Mouse (Mus musculus): ENCODE data around the gene Rps21.

The Rps21 gene

GRCm38 (mm10) chr2:180224647-180225043 is 32.5 kb upstream of the Rps21 start:
- CTCF ChIA-PET, result interaction anchor here in 3 of 4 experiments (0.6 to 9.3 kb wide), 13 partner anchors 8 to 1495 kb away, joined by 3 to 102 read pairs (median 4); no protein-coding TSS in a partner anchor
- POLR2A ChIA-PET, result interaction anchor here (0.6 to 32.9 kb wide), 32 partner anchors 4 to 689 kb away, joined by 3 to 743 read pairs (median 6); partner anchors contain the start of genes Rps21 (in 4 of the 4), Adrm1 (in 2 of the 4), Lama5 (in 1 of the 4) and Lsm14b (in 1 of the 4)

- ChIA-PET CTCF (interaction anchor here in 3 of 4 experiments (0.6 to 9.3 kb wide), 10 partner anchors 8 to 443 kb away, joined by 3 to 102 read pairs (median 4); no protein-coding TSS in a partner anchor), POLR2A (interaction anchor here (0.6 to 32.9 kb wide), 33 partner anchors 3 to 690 kb away, joined by 3 to 743 read pairs (median 6); partner anchors contain the start of genes Rps21 (in 4 of the 4), Adrm1 (in 2 of the 4), Lama5 (in 1 of the 4) and Lsm14b (in 1 of the 4))
Measured at GRCm38 (mm10) chr2:180225044-180225761, 32.0 kb upstream of the Rps21 start.

DNA sequence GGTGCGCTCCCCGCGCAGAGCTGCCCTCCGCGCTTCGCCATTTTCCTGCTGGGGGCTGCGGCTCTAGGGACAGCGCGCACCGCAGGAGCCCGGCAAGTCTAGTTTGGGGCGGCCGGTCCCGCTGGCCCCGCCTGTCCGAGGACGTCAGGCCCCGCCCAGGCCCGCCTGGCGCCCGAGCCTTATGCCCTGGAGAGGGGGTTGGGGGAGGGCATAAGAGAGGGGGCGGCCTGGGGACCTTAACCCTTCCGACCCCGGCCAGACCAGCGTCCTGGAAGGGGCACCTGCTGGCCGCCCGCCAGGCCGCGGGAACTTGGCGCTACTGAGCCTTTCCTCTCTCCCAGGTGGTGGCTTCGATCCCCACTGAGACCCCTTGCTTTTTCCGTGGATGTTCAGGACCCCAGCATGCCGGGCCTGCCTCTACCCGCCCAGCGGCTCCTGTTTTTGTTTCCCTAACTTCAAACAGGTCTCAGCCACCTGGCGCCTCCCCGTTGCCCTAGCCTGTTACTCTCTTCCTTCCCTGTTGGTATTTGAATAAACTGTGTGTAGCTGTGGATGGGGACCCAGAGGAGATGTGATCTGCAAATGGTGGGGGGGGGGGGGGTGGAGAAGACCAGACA is 31.3 kb upstream of the Rps21 start, which contains the start of gene Lama5:
Lama5 (minus strand) TSS at position 98 of the 617 bp plus-strand sequence.
- POLR2A ChIA-PET, result interaction anchor here (0.9 to 32.9 kb wide), 26 partner anchors 2 to 232 kb away, joined by 3 to 743 read pairs (median 8); partner anchors contain the start of genes Rps21 (in 4 of the 4), Adrm1 (in 2 of the 4), Lama5 (in 1 of the 4) and Lsm14b (in 1 of the 4)
- CTCF ChIA-PET, result interaction anchor here in 3 of 4 experiments (1.0 to 9.3 kb wide), 8 partner anchors 9 to 25 kb away, joined by 3 to 102 read pairs (median 16); no protein-coding TSS in a partner anchor

DNA sequence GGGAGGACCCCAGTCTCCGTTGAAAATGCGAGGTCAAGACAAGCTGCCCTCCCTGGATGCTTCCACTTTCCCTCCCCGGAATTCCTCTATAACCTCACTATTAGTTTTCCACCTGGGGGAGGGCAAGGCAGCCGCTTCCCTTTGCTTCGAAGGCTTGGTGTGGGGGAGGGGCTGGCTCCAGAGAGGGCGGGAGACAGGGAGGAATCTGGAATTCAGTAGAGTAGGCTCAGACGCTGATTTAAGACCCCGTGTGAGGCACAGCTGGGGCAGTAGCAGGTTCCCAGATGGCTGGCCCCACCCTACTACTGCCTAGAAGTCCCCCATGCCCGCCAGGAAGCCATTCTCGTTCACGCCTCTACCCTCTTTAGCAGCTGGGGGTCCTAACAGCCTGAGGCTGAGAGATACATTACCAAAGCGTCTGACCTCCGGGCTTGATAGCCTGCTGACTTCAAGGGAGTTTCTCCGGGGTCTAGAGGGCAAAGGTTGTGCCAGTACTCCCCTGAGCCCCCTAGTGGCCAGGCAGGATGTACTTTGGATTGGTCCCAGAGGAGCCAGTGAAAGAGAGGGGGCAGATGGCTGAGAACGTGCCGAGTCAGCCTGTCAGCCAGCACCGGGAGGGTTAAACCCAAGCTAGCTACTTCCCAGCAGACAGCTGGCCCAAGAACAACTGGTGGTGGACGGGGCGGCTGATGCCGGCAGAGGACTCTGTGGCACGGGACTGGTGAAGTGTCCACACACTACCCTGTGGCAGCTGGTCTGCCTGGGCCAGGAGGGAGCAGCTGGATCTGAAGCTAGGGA is 29.7 kb upstream of the Rps21 start:
- CTCF ChIA-PET, result interaction anchor here (0.6 to 9.3 kb wide), 26 partner anchors 8 to 736 kb away, joined by 3 to 102 read pairs (median 4); partner anchors contain the start of gene Rps21 (in 1 of the 4)

DNA sequence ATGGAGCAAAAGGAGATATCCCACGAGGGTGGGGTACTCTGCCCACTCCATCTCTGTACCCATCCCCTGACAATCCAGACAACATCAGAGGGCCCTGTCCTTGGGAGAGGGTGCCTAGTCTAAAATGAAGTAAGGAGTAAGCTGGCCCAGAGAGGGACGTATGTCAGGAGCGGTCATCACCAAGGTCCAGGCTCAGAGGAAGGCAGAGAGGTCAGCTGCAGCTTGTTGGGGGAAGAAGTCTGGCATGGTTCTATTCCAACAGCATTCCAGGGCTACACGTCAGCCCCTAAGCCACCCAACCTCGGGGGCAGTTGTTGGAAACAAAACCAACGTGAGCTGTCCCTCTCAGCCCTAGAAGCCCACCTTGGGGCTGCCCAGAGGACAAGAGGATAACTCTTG is 29.1 kb upstream of the Rps21 start:
- CTCF ChIA-PET, result interaction anchor here (0.6 to 9.3 kb wide), 21 partner anchors 8 to 736 kb away, joined by 3 to 102 read pairs (median 4); partner anchors contain the start of gene Rps21 (in 1 of the 4)
- POLR2A ChIA-PET, result interaction anchor here (0.6 to 32.9 kb wide), 30 partner anchors 0 to 1337 kb away, joined by 3 to 743 read pairs (median 6); partner anchors contain the start of genes Rps21 (in 3 of the 4), Adrm1 (in 1 of the 4), Cables2 (in 1 of the 4) and Dido1 (in 1 of the 4)

More for the DNA sequence above, 29.7 kb upstream of the Rps21 start:
- POLR2A ChIA-PET, result interaction anchor here (0.6 to 32.9 kb wide), 33 partner anchors 1 to 230 kb away, joined by 3 to 743 read pairs (median 5); partner anchors contain the start of genes Rps21 (in 3 of the 4), Adrm1 (in 2 of the 4), Cables2 (in 1 of the 4) and Lama5 (in 1 of the 4)

- ChIA-PET CTCF (interaction anchor here (0.8 to 9.3 kb wide), 20 partner anchors 8 to 691 kb away, joined by 3 to 102 read pairs (median 6); partner anchors contain the start of gene Rps21 (in 1 of the 4)), POLR2A (interaction anchor here (0.5 to 32.9 kb wide), 27 partner anchors 0 to 1337 kb away, joined by 3 to 743 read pairs (median 7); partner anchors contain the start of genes Rps21 (in 3 of the 4), Adrm1 (in 1 of the 4), Cables2 (in 1 of the 4) and Dido1 (in 1 of the 4))
Measured at GRCm38 (mm10) chr2:180228592-180228991, 28.6 kb upstream of the Rps21 start.

DNA sequence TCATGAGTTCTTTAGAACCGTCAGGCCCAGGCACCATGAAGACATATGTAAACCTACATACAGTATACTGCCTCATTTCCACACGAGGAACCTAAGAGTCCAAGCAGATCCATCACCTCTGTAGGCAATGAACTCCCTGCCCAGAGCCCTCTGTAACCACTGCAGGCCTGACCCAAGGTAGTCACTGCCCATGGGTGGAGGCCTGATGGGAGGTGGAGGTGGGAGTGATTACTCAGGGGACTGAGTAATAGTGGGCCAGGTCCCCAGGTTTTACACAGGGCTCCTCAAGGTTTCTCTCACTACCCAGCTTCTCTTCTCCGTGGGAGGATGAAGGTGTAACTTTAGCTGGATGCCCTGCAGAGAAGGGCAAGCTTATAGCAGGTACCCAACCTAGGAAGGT is 28.0 kb upstream of the Rps21 start:
- ChIA-PET POLR2A (interaction anchor here (0.5 to 32.9 kb wide), 25 partner anchors 1 to 480 kb away, joined by 3 to 743 read pairs (median 7); partner anchors contain the start of genes Rps21 (in 3 of the 4), Cables2 (in 1 of the 4), Dido1 (in 1 of the 4) and Gid8 (in 1 of the 4)), CTCF (interaction anchor here (0.7 to 9.3 kb wide), 10 partner anchors 7 to 115 kb away, joined by 3 to 102 read pairs (median 8); partner anchors contain the start of gene Rps21 (in 1 of the 4))

GRCm38 (mm10) chr2:180230482-180230881 is 26.7 kb upstream of the Rps21 start:
- CTCF ChIA-PET, result interaction anchor here in 3 of 4 experiments (0.6 to 1.2 kb wide), 4 partner anchors 60 to 632 kb away, joined by 3 to 6 read pairs (median 4); no protein-coding TSS in a partner anchor

GRCm38 (mm10) chr2:180233101-180233904 is 23.9 kb upstream of the Rps21 start:
- POLR2A ChIA-PET, result interaction anchor here in 3 of 4 experiments (0.7 to 24.4 kb wide), 19 partner anchors 8 to 248 kb away, joined by 3 to 743 read pairs (median 23); partner anchors contain the start of genes Lama5 (in 3 of the 3), Rps21 (in 3 of the 3) and Cables2 (in 1 of the 3)
- CTCF ChIA-PET, result interaction anchor here in 2 of 4 experiments (0.6 to 2.5 kb wide), 4 partner anchors 13 to 1818 kb away, joined by 3 to 8 read pairs (median 5); no protein-coding TSS in a partner anchor

More at GRCm38 (mm10) chr2:180230482-180230881, 26.7 kb upstream of the Rps21 start:
- POLR2A ChIA-PET, result interaction anchor here in 3 of 4 experiments (0.7 to 25.4 kb wide), 8 partner anchors 17 to 238 kb away, joined by 3 to 743 read pairs (median 161); partner anchors contain the start of genes Rps21 (in 2 of the 3) and Lama5 (in 1 of the 3)

- ChIA-PET POLR2A (interaction anchor here in 3 of 4 experiments (0.6 to 24.4 kb wide), 45 partner anchors 9 to 1009 kb away, joined by 3 to 743 read pairs (median 6); partner anchors contain the start of genes Lama5 (in 3 of the 3), Rps21 (in 3 of the 3), Mtg2 (in 2 of the 3) and Cables2 (in 1 of the 3)), CTCF (interaction anchor here (0.6 to 3.7 kb wide), 19 partner anchors 8 to 183 kb away, joined by 3 to 23 read pairs (median 5); partner anchors contain the start of gene Lama5 (in 2 of the 4))
Measured at GRCm38 (mm10) chr2:180234353-180234752, 22.8 kb upstream of the Rps21 start.

GRCm38 (mm10) chr2:180234980-180235379 is 22.2 kb upstream of the Rps21 start:
- ChIA-PET POLR2A (interaction anchor here (0.6 to 24.4 kb wide), 51 partner anchors 8 to 492 kb away, joined by 3 to 743 read pairs (median 6); partner anchors contain the start of genes Lama5 (in 3 of the 4), Rps21 (in 3 of the 4), Cables2 (in 2 of the 4) and Lsm14b (in 1 of the 4)), CTCF (interaction anchor here (0.8 to 3.9 kb wide), 19 partner anchors 9 to 184 kb away, joined by 3 to 23 read pairs (median 5); partner anchors contain the start of genes Lama5 (in 2 of the 4) and Rps21 (in 1 of the 4))

DNA sequence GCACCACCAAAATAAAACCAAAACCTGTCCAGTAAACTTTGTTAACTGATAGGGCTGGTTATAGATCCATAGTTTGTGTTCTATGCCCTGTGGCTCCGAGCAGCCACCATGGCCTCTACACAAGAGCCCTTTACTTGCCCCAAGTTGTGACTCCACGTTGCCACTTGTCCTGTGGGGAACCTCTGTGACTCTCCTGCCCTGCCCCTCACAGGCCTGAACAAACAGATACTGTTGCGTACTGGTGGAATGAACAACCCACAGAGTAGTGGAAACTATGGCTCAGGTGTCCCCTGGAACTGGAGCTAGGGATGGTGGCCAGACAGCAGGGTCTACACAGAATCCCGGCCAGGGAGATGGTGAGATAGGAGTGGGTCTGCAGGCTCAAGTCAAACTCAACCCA is 21.4 kb upstream of the Rps21 start:
- CTCF ChIA-PET, result interaction anchor here (0.7 to 3.9 kb wide), 17 partner anchors 8 to 184 kb away, joined by 3 to 23 read pairs (median 6); partner anchors contain the start of genes Lama5 (in 1 of the 4) and Rps21 (in 1 of the 4)
- POLR2A ChIA-PET, result interaction anchor here in 3 of 4 experiments (0.6 to 24.4 kb wide), 40 partner anchors 8 to 473 kb away, joined by 3 to 743 read pairs (median 7); partner anchors contain the start of genes Lama5 (in 3 of the 3), Rps21 (in 3 of the 3), Cables2 (in 2 of the 3) and Lsm14b (in 1 of the 3)

DNA sequence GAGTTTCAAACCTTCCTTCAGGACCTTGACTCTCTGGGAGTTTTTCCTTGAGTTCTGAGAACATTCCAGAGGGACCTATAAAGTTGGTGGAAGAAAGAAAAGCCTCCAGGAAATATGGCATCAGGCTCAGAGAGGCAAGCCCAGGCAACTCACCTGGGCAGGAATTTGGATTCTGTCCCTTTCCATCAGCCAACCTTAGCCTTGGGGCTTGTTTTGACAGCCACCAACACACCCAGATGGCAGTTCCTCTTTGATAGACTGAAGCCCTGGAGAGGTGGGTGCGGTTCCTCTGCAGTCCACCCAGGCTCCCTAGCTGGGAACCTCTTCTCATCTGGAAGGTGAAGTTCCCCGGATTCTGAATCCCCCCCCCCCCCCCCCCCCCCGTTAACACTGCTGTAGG is 20.7 kb upstream of the Rps21 start:
- ChIA-PET POLR2A (interaction anchor here (0.6 to 24.4 kb wide), 37 partner anchors 10 to 1616 kb away, joined by 3 to 743 read pairs (median 7); partner anchors contain the start of genes Lama5 (in 3 of the 4), Rps21 (in 3 of the 4), Lsm14b (in 1 of the 4) and Mtg2 (in 1 of the 4)), CTCF (interaction anchor here in 3 of 4 experiments (0.6 to 3.9 kb wide), 13 partner anchors 8 to 262 kb away, joined by 3 to 23 read pairs (median 5); partner anchors contain the start of genes Lama5 (in 1 of the 3) and Rps21 (in 1 of the 3))

- ChIA-PET CTCF (interaction anchor here (0.6 to 3.9 kb wide), 14 partner anchors 9 to 39 kb away, joined by 3 to 23 read pairs (median 5); partner anchors contain the start of genes Lama5 (in 1 of the 4) and Rps21 (in 1 of the 4)), POLR2A (interaction anchor here (0.5 to 24.4 kb wide), 40 partner anchors 9 to 1616 kb away, joined by 3 to 743 read pairs (median 6); partner anchors contain the start of genes Lama5 (in 3 of the 4), Rps21 (in 3 of the 4), Lsm14b (in 1 of the 4) and Mtg2 (in 1 of the 4))
Measured at GRCm38 (mm10) chr2:180236930-180237329, 20.2 kb upstream of the Rps21 start.
